Mouse (Mus musculus): Measurements from ENCODE around the gene Nepro. TPM values are rescaled to one million over a fixed set of nuclear protein-coding genes. Genes with fewer than 3 reads are reported as not detected.

Gene Nepro
- polyA plus RNA-seq, 1 experiment from 2014 or later = 4.4 TPM

DNA sequence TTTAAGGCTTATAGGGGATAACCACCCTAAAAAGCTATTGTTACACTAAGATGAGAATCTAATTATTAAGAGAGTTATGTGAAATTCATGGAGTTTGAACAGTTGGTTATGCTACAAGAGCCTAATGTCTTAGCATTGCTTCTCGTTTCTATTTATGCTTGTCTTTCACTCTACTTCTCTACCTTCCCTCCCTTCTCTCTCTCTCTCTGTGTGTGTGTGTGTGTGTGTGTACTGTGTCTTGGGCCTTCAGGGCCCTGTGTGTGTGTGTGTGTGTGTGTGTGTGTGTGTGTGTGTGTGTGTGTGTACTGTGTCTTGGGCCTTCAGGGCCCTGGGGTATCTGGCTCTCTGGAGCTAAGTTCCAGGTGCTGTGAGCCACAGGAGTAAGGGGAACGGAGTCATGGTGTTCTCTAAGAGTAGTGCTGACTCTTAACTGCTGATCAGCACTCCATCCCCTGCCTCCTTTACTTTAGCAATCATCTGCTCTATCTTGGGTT is 6.9 kb upstream of the Nepro start:
- H3K4me1 ChIP-seq = peaks cover 7% of the 10 kb centered on the region; the same call in 1 of the 2 replicates
- peak; percentile 72 for ATAC-seq (replicated peaks)
- no peak overlapping the region for H3K9ac ChIP-seq
- H3K27me3 ChIP-seq (replicated peaks) = no peaks in the 10 kb centered on the region
- no peak overlapping the region for H3K27ac ChIP-seq
- H3K9me3 ChIP-seq = no peaks in the 10 kb centered on the region
- no peak overlapping the region for H3K4me3 ChIP-seq
- no peak overlapping the region for H3K4me2 ChIP-seq
- H3K36me3 ChIP-seq (replicated peaks) = 0 out of 2 replicates have a peak, but pooled peaks cover 4% of the 10 kb centered on the region
- 51% methylated on average over 2 of the region's 2 CpGs for WGBS

DNA sequence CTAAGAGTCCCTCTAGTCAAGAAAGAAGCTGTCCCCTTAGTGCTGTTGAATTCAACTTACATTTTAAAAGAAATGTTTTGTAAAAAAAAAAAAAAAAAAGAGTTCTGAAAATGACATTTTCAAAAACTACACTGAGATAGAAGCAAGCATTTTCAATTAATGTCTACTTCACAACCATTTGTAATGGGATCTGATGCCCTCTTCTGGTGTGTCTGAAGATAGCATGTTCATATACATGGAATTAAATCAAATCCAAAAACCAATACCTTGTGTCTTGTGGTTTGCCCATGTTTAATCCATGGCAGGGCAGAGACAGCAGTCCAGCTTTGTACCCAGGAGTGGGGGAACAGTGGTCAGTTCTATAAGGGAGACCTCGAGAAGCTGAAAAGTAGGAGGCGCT is 6.3 kb upstream of the Nepro start:
- Histone ChIP-seq H3K27me3 (replicated peaks) (no peaks in the 10 kb centered on the region), H3K4me1 (peaks cover 7% of the 10 kb centered on the region; the same call in 1 of the 2 replicates), H3K4me2 (no peak overlapping the region), H3K9me3 (no peaks in the 10 kb centered on the region), H3K4me3 (no peak overlapping the region), H3K27ac (no peak overlapping the region), H3K9ac (no peak overlapping the region), H3K36me3 (replicated peaks) (0 out of 2 replicates have a peak, but pooled peaks cover 4% of the 10 kb centered on the region)
- no peak for ATAC-seq (replicated peaks)
- WGBS = 72% methylated on average over 2 of the region's 2 CpGs

DNA sequence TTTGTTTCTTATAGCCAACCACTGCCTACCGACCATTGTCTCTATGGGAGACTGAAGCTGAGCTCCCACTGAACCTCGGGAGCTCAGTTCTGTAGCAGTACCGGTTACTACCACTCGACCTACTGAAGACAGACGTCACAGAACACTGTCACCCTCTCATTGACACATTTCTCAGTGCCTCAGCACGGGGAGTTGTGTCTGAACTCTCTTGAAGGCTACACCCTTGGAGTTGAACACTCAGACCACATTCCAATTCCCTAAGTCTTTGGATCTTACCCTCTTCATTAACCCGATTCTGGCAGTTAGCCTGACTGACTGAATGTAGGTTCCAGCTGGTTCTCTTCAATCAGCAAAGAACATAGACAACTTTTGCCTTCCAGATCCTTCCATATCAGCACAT is 4.8 kb upstream of the Nepro start:
- Histone ChIP-seq H3K4me3 (no peak overlapping the region), H3K4me2 (no peak overlapping the region), H3K27me3 (replicated peaks) (no peaks in the 10 kb centered on the region), H3K9ac (no peak overlapping the region), H3K36me3 (replicated peaks) (0 out of 2 replicates have a peak, but pooled peaks cover 4% of the 10 kb centered on the region), H3K27ac (no peak overlapping the region), H3K9me3 (no peaks in the 10 kb centered on the region), H3K4me1 (peaks cover 12% of the 10 kb centered on the region)
- 78% methylated on average over 7 of the region's 7 CpGs for WGBS
- ATAC-seq (replicated peaks) = no peak

DNA sequence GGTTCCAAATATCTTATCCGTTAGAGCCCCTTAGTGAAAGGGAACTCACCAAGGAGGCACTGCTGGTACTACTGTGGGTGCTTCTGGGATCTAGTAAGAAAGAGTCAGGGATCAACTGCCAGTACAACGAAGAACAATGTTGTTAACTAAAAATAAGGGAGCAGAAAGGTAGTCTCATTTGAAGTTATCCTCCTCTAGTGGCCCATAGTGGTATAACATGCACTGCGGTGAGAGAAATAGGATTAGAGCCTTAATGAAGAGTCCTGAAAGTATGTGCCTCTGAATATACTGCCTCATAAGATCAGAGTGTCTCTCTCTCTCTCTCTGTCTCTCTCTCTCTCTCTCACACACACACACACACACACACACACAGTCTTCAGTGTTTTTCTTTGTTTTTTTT is 3.6 kb upstream of the Nepro start:
- H3K4me1 ChIP-seq = peaks cover 17% of the 10 kb centered on the region
- H3K27ac ChIP-seq = no peak overlapping the region
- ATAC-seq (replicated peaks) = no peak
- WGBS = 73% methylated on average over 3 of the region's 3 CpGs
- no peak overlapping the region for H3K9ac ChIP-seq
- H3K27me3 ChIP-seq (replicated peaks) = no peaks in the 10 kb centered on the region
- H3K36me3 ChIP-seq (replicated peaks) = 0 out of 2 replicates have a peak, but pooled peaks cover 4% of the 10 kb centered on the region
- H3K9me3 ChIP-seq = no peaks in the 10 kb centered on the region
- no peak overlapping the region for H3K4me3 ChIP-seq
- no peak overlapping the region for H3K4me2 ChIP-seq

DNA sequence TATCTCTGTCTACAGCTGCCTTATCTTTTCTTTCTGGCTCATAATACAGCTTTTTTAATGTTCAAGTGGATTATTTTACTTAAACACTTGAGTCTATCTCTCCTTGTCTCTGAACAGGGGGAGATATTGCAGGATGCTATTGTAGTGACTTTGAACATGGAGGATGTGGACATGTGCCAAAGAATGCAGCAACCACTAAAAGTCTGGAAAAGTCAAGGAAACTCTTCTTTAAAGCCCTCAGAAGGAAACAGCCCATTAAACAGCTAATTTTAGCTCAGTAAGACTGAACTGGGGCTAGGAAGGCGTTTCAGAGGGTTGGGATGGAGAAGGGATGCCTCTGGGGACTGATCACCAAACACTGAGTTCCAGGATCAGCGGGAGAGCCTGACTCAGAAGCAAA is 1.4 kb upstream of the Nepro start:
- H3K4me2 ChIP-seq = no peak overlapping the region
- 0 out of 2 replicates have a peak, but pooled peaks cover 4% of the 10 kb centered on the region for H3K36me3 ChIP-seq (replicated peaks)
- ATAC-seq (replicated peaks) = no peak
- no peak overlapping the region for H3K9ac ChIP-seq
- H3K4me1 ChIP-seq = peaks cover 18% of the 10 kb centered on the region
- H3K4me3 ChIP-seq = no peak overlapping the region
- H3K27ac ChIP-seq = no peak overlapping the region
- no peaks in the 10 kb centered on the region for H3K27me3 ChIP-seq (replicated peaks)
- no peaks in the 10 kb centered on the region for H3K9me3 ChIP-seq
- WGBS = 88% methylated on average over 2 of the region's 2 CpGs

DNA sequence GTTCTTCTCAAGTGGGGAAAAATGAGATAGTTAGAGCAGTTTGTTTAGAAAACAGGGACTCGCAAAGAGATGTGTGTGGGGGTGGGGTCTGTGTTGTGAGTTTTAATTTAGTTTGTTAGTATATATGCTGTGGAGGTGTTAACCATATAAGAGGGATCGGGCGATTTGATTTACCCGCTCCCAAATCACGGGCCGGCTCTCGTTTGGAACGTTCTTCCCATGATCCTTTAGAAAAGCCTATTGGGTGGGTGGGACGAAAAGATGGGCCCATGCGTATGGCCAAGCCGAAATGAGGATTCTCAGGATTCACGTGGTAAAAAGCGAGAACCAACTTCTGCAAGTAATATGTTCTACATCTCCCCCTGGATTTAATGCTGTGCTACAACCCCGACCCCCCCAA is 746 bp downstream of the Nepro start:
- Histone ChIP-seq H3K27ac (peak overlapping the region; percentile 96), H3K4me3 (peak overlapping the region; percentile 91), H3K4me2 (peak overlapping the region; percentile 80), H3K27me3 (replicated peaks) (no peaks in the 10 kb centered on the region), H3K9me3 (no peaks in the 10 kb centered on the region), H3K4me1 (peaks cover 18% of the 10 kb centered on the region), H3K9ac (peak overlapping the region; percentile 95), H3K36me3 (replicated peaks) (no peaks in the 10 kb centered on the region)
- under 1% methylated on average over 14 of the region's 14 CpGs for whole genome bisulfite sequencing
- peak; percentile 68 for ATAC-seq (replicated peaks)

DNA sequence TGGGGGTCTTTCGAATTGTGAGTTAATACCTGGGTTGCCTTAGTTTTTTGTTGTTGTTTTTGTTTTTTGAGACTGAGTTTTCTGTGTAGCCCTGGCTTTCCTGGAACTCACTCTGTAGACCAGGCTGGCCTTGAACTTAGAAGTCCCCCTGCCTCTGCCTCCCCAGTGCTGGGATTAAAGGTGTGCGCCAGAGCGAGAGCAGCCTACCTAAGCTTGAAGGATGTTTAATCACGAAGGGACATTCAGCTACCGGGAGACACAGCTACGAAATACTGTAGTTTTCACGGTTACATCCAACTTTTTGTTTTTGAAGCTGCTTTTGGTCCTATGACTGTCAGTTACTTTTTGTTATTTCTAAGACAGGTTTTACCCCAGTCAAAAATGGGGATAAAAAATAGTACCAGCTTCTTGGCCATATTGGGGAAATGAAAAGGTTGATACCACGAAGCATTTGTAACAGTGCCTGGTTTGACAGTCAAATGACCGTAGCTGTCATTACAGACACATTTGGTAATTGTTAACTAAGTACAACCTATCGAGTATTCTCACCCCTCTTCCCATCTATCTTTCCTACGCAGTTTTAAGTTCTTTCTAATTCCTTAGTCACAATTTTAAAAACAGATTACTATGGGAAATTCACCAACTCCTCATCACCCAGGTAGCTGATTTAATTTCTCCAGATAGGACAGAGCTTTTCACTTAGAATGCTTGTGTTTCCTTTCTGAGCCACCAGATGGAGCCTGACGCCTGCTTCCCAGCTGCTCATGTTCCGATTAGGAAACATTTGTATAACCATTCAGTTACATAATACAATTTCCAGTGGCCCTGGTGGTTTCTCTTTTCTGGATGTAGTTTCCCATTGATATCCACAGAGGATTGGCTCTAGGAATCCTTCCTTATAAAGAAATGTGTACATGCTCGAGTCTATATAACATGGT is 1.5 kb downstream of the Nepro start:
- peak overlapping the region; percentile 96 for H3K27ac ChIP-seq
- 48% methylated on average over 14 of the region's 14 CpGs for WGBS

DNA sequence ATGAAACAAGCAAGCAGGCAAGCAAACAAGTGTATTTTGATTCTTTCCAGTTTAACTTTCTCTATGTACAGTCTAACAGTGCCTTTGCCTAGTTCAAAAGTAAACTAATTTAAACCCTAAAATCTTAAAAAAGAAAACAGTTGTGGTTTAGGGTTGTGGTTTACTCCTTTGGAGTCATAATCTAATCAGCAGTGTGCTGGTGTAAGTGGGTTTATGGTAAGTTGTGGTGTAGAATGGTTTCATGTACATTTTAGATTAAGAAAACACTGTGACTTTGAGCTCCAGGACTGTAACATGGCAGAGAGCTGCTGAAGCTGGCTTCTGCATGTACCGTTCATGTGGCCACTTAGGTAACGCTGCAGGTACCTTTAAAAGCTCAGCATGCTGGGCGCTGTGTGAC is 3.4 kb downstream of the Nepro start:
- WGBS = 98% methylated on average over 3 of the region's 3 CpGs
- Histone ChIP-seq H3K9ac (no peak overlapping the region), H3K4me3 (no peak overlapping the region), H3K36me3 (replicated peaks) (peaks cover 6% of the 10 kb centered on the region; the same call in 1 of the 2 replicates), H3K4me1 (peaks cover 18% of the 10 kb centered on the region), H3K4me2 (no peak overlapping the region), H3K27me3 (replicated peaks) (no peaks in the 10 kb centered on the region), H3K27ac (no peak overlapping the region), H3K9me3 (no peaks in the 10 kb centered on the region)
- no peak for ATAC-seq (replicated peaks)

More for the DNA sequence above, 1.5 kb downstream of the Nepro start:
- ATAC-seq (replicated peaks) = no peak
- Histone ChIP-seq H3K4me2 (peak overlapping the region; percentile 80), H3K4me3 (peak overlapping the region; percentile 91), H3K9me3 (no peaks in the 10 kb centered on the region), H3K36me3 (replicated peaks) (no peaks in the 10 kb centered on the region), H3K4me1 (peaks cover 18% of the 10 kb centered on the region), H3K27me3 (replicated peaks) (no peaks in the 10 kb centered on the region), H3K9ac (peak overlapping the region; percentile 95)

DNA sequence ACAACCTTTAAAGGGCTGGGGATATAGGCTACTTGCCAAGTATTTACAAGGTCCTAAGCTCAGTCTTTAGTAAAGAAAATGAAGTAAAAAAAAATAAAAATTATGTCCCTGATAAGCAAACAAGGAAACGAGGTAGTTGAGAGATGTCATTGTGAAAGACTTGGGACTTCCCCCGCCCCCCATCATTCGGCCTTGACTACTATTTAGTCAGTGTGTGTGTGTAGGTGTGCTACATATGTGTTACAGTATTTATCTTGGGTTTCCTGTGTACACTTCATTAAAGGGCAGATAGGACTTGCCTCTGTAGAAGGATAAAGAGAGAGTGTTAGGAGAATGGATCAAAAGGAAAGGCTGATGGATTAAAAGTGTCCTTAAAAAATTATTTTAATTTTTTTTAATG is 10.0 kb downstream of the Nepro start:
- H3K27ac ChIP-seq = no peak overlapping the region
- no peaks in the 10 kb centered on the region for H3K27me3 ChIP-seq (replicated peaks)
- 90% methylated on average over 3 of the region's 3 CpGs for WGBS
- H3K4me2 ChIP-seq = no peak overlapping the region
- no peak overlapping the region for H3K4me3 ChIP-seq
- no peak overlapping the region for H3K9ac ChIP-seq
- no peaks in the 10 kb centered on the region for H3K9me3 ChIP-seq
- peaks cover 58% of the 10 kb centered on the region for H3K36me3 ChIP-seq (replicated peaks)
- no peaks in the 10 kb centered on the region for H3K4me1 ChIP-seq
- ATAC-seq (replicated peaks) = no peak

DNA sequence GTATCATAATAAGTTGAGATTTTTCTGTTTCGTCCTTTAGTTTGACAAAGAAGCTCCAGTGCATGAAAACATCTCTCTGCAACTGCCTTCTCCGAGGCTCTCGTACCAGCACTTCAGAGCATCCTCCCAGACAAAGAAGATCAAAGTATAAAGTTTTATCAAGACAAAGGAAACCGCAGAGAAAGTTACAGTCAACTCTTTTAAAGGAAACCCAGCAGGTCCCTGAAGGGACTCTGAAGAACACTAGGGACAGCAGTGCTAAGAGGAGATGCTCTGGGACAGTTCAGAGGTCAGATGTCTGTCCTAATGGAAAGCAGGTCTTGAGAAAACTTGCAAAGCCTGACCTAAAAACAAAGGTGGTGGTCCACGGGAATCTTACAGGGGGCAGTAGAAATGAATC is 11.6 kb downstream of the Nepro start:
- no peaks in the 10 kb centered on the region for H3K27me3 ChIP-seq (replicated peaks)
- no peaks in the 10 kb centered on the region for H3K4me1 ChIP-seq
- 88% methylated on average over 5 of the region's 5 CpGs for WGBS
- H3K4me2 ChIP-seq = no peak overlapping the region
- H3K4me3 ChIP-seq = no peak overlapping the region
- peaks cover 64% of the 10 kb centered on the region for H3K36me3 ChIP-seq (replicated peaks)
- ATAC-seq (replicated peaks) = no peak
- no peak overlapping the region for H3K27ac ChIP-seq
- no peak overlapping the region for H3K9ac ChIP-seq
- H3K9me3 ChIP-seq = no peaks in the 10 kb centered on the region

DNA sequence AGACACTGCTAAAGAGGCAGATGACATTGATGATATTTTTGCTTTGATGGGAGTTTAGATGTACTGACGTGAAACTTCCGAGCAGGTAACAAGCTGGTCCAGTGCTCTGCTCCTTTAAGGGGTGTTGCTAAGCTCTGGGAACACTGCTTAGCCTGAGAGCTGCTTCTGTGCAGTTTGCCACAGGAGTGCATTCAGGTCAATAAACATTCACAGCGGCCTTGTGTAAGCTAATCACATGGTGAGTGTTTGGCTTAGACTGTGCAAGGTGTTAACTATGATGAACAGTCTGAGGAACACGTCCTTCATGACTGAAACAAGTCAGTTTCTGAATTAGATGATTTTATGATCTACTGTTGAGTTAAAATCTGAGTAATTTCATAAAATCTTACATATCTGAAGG is 12.0 kb downstream of the Nepro start:
- Histone ChIP-seq H3K9me3 (no peaks in the 10 kb centered on the region), H3K27me3 (replicated peaks) (no peaks in the 10 kb centered on the region), H3K9ac (no peak overlapping the region), H3K27ac (no peak overlapping the region), H3K4me3 (no peak overlapping the region), H3K4me2 (no peak overlapping the region), H3K36me3 (replicated peaks) (peaks cover 64% of the 10 kb centered on the region), H3K4me1 (no peaks in the 10 kb centered on the region)
- WGBS = 89% methylated on average over 4 of the region's 4 CpGs
- 0 out of 2 replicates have a peak, but pooled peaks have one; percentile 29 for ATAC-seq (replicated peaks)

DNA sequence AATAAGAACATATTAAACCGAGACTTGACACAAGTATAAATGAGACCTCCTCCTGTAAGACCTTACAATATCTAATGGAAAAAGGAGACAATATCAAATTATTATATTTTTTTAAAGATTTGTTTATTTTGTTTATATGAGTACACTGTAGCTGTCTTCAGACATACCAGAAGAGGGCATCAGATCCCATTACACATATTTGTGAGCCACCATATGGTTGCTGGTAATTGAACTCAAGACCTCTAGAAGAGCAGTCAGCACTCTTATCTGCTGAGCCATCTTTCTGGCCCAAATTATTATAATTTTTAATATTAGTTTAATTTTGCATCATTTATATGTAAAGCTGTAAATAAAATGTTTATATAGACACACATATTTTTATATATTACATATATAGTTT is 18.7 kb downstream of the Nepro start:
- H3K4me1 ChIP-seq = peaks cover 16% of the 10 kb centered on the region
- no peak overlapping the region for H3K4me2 ChIP-seq
- H3K27ac ChIP-seq = no peak overlapping the region
- no peak overlapping the region for H3K9ac ChIP-seq
- no peaks in the 10 kb centered on the region for H3K27me3 ChIP-seq (replicated peaks)
- H3K36me3 ChIP-seq (replicated peaks) = peaks cover 28% of the 10 kb centered on the region
- ATAC-seq (replicated peaks) = no peak
- 93% methylated on average over 1 of the region's 1 CpGs for WGBS
- H3K9me3 ChIP-seq = no peaks in the 10 kb centered on the region
- no peak overlapping the region for H3K4me3 ChIP-seq

Measured in midbrain, embryonic 15.5 days (tissue).